Mouse (Mus musculus): ENCODE results near the gene Adgrf5. TPM values are rescaled to one million over a fixed set of nuclear protein-coding genes. Genes with fewer than 3 reads are reported as not detected.
"Not testable (repeated sequence)": the region's sequence is repeated elsewhere in the genome, so short reads cannot be mapped to it uniquely, and the experiment has no call there.

Gene Adgrf5
- 10 to 100 TPM; 25.6 to 29.3 TPM for total RNA-seq (2021)

- peak in 1 of 2 experiments; percentile 57 for DNase-seq (ENCODE audit: extremely low spot score in 1 of 2, low spot score in 2 of 2)
- intact Hi-C loops (cut with DNase I), result no loop called here
Measured at GRCm38 (mm10) chr17:43359826-43360619, at the start of gene Adgrf5. Gene Adgrf5, plus strand, starts transcription at chr17:43360451.

- no peak for DNase-seq (ENCODE audit: extremely low spot score in 1 of 2, low spot score in 2 of 2)
- intact Hi-C loops (cut with DNase I), result loop anchor here (5.0 kb wide), 1 partner anchor 131 kb away; no protein-coding TSS in a partner anchor
Measured at GRCm38 (mm10) chr17:43325986-43326671, 34.1 kb upstream of the Adgrf5 start.

GRCm38 (mm10) chr17:43326726-43327700 lies 33.2 kb upstream of the Adgrf5 start:
- peak; percentile 17 to 60 for DNase-seq (ENCODE audit: extremely low spot score in 1 of 2, low spot score in 2 of 2)
- intact Hi-C loops (cut with DNase I), result loop anchor here (5.0 kb wide), 1 partner anchor 130 kb away; no protein-coding TSS in a partner anchor

- no peak for DNase-seq (ENCODE audit: extremely low spot score in 1 of 2, low spot score in 2 of 2)
- intact Hi-C loops (cut with DNase I), result loop anchor here (5.0 kb wide), 1 partner anchor 129 kb away; no protein-coding TSS in a partner anchor
Measured at GRCm38 (mm10) chr17:43327810-43328209, 32.4 kb upstream of the Adgrf5 start.

GRCm38 (mm10) chr17:43329216-43329615 lies 31.0 kb upstream of the Adgrf5 start:
- DNase-seq (ENCODE audit: extremely low spot score in 1 of 2, low spot score in 2 of 2), result no peak
- intact Hi-C loops (cut with DNase I), result loop anchor here (5.0 kb wide), 1 partner anchor 128 kb away; no protein-coding TSS in a partner anchor

GRCm38 (mm10) chr17:43329761-43330183 lies 30.5 kb upstream of the Adgrf5 start:
- intact Hi-C loops (cut with DNase I), result loop anchor here (5.0 kb wide), 1 partner anchor 128 kb away; no protein-coding TSS in a partner anchor
- peak in 1 of 2 experiments; percentile 29 for DNase-seq (ENCODE audit: extremely low spot score in 1 of 2, low spot score in 2 of 2)

GRCm38 (mm10) chr17:43332686-43333085 lies 27.6 kb upstream of the Adgrf5 start:
- DNase-seq (ENCODE audit: extremely low spot score in 1 of 2, low spot score in 2 of 2), result no peak
- intact Hi-C loops (cut with DNase I), result no loop called here

GRCm38 (mm10) chr17:43334074-43334473 lies 26.2 kb upstream of the Adgrf5 start:
- intact Hi-C loops (cut with DNase I), result no loop called here
- no peak for DNase-seq (ENCODE audit: extremely low spot score in 1 of 2, low spot score in 2 of 2)

- intact Hi-C loops (cut with DNase I), result no loop called here
- DNase-seq (ENCODE audit: extremely low spot score in 1 of 2, low spot score in 2 of 2), result no peak
Measured at GRCm38 (mm10) chr17:43337643-43338042, 22.6 kb upstream of the Adgrf5 start.

GRCm38 (mm10) chr17:43338279-43338678 lies 22.0 kb upstream of the Adgrf5 start:
- intact Hi-C loops (cut with DNase I), result no loop called here
- no peak for DNase-seq (ENCODE audit: extremely low spot score in 1 of 2, low spot score in 2 of 2)

- intact Hi-C loops (cut with DNase I); DNase-seq (ENCODE audit: extremely low spot score in 1 of 2, low spot score in 2 of 2): not testable (repeated sequence)
Measured at GRCm38 (mm10) chr17:43346499-43346898, 13.8 kb upstream of the Adgrf5 start.

- intact Hi-C loops (cut with DNase I), result no loop called here
- DNase-seq (ENCODE audit: extremely low spot score in 1 of 2, low spot score in 2 of 2), result no peak
Measured at GRCm38 (mm10) chr17:43357902-43358539, 2.2 kb upstream of the Adgrf5 start.

- no peak for DNase-seq (ENCODE audit: extremely low spot score in 1 of 2, low spot score in 2 of 2)
- intact Hi-C loops (cut with DNase I), result no loop called here
Measured at GRCm38 (mm10) chr17:43361021-43361420, 770 bp downstream of the Adgrf5 start.

- intact Hi-C loops (cut with DNase I), result no loop called here
- no peak for DNase-seq (ENCODE audit: extremely low spot score in 1 of 2, low spot score in 2 of 2)
Measured at GRCm38 (mm10) chr17:43362362-43362761, 2.1 kb downstream of the Adgrf5 start.

- DNase-seq (ENCODE audit: extremely low spot score in 1 of 2, low spot score in 2 of 2), result no peak
- intact Hi-C loops (cut with DNase I), result no loop called here
Measured at GRCm38 (mm10) chr17:43362881-43363280, 2.6 kb downstream of the Adgrf5 start.

- no peak for DNase-seq (ENCODE audit: extremely low spot score in 1 of 2, low spot score in 2 of 2)
- intact Hi-C loops (cut with DNase I), result no loop called here
Measured at GRCm38 (mm10) chr17:43363921-43364320, 3.7 kb downstream of the Adgrf5 start.

- intact Hi-C loops (cut with DNase I), result no loop called here
- no peak for DNase-seq (ENCODE audit: extremely low spot score in 1 of 2, low spot score in 2 of 2)
Measured at GRCm38 (mm10) chr17:43365297-43365696, 5.0 kb downstream of the Adgrf5 start.

- intact Hi-C loops (cut with DNase I), result no loop called here
- peak in 1 of 2 experiments; percentile 52 for DNase-seq (ENCODE audit: extremely low spot score in 1 of 2, low spot score in 2 of 2)
Measured at GRCm38 (mm10) chr17:43366486-43366885, 6.2 kb downstream of the Adgrf5 start.
